ENCODE assay signal across 9 mouse cellular contexts in genomic region chr7:109255506-109256352, GRCm38 (mm10).
A peak's percentile ranks its signal among the peaks of the same experiment; 100 is the strongest.
DNase-seq lines count a peak whose midpoint lies in the region; ATAC-seq lines count a peak whose summit lies in the region.
"Had no signal": no experiment of that assay in that cellular context is flagged by ENCODE, and none has a peak within 500 bp of the region (broad histone marks: within the 10 kb centered on the region; RNA-seq: fewer than 3 reads in every experiment).

No protein-coding gene starts in this region.

- WGBS in embryonic facial prominence, embryonic 10.5 days: 18% methylated on average over 28 of the region's 28 CpGs
- 26% methylated on average over 28 of the region's 28 CpGs for WGBS in heart, embryonic 12.5 days
- WGBS in kidney, embryonic 16.5 days: 15% methylated on average over 28 of the region's 28 CpGs
- WGBS in liver, embryonic 11.5 days: 31% methylated on average over 28 of the region's 28 CpGs
- WGBS in neural tube, embryonic 13.5 days: 18% methylated on average over 28 of the region's 28 CpGs
- 26% methylated on average over 28 of the region's 28 CpGs for WGBS in stomach, embryonic 16.5 days

- H3K27me3 ChIP-seq in embryonic facial prominence, embryonic 10.5 days (replicated peaks; ENCODE audit: low read depth, poor library complexity, severe bottlenecking): peaks cover 13% of the 10 kb centered on the region; the same call in 1 of the 2 replicates
- H3K27me3 ChIP-seq in heart, embryonic 12.5 days (replicated peaks): peaks cover 24% of the 10 kb centered on the region
- no peaks in the 10 kb centered on the region for H3K27me3 ChIP-seq in kidney, embryonic 16.5 days (ENCODE audit: insufficient read depth, low read length)
- no peaks in the 10 kb centered on the region for H3K27me3 ChIP-seq in liver, embryonic 11.5 days (replicated peaks; ENCODE audit: control insufficient read depth, insufficient read depth, low read length)
- peaks cover 24% of the 10 kb centered on the region; the same call in 1 of the 2 replicates for H3K27me3 ChIP-seq in neural tube, embryonic 13.5 days
- H3K27me3 ChIP-seq in stomach, embryonic 16.5 days (ENCODE audit: control insufficient read depth, insufficient read depth, low read length): no peaks in the 10 kb centered on the region

- peak overlapping the region; percentile 36 for H3K4me3 ChIP-seq in embryonic facial prominence, embryonic 10.5 days
- H3K4me3 ChIP-seq in heart, embryonic 12.5 days: 0 out of 2 replicates have a peak overlapping the region, but pooled peaks have one; percentile 7
- 0 out of 2 replicates have a peak overlapping the region, but pooled peaks have one; percentile 3 for H3K4me3 ChIP-seq in kidney, embryonic 16.5 days (ENCODE audit: low read length)
- H3K4me3 ChIP-seq in liver, embryonic 11.5 days (ENCODE audit: low read depth, low read length): no peak overlapping the region
- no peak overlapping the region for H3K4me3 ChIP-seq in neural tube, embryonic 13.5 days
- peak overlapping the region; percentile 12 for H3K4me3 ChIP-seq in stomach, embryonic 16.5 days (replicated peaks; ENCODE audit: low read length)
- H3K4me3 ChIP-seq: megakaryocyte, embryonic 14.5 days had no signal

- no peak for ATAC-seq in heart, embryonic 12.5 days (ENCODE audit: insufficient number of reproducible peaks, low FRiP score)
- peak; percentile 88 for ATAC-seq in kidney, embryonic 16.5 days (ENCODE audit: low FRiP score, low TSS enrichment)
- peak; percentile 56; the same call in 1 of the 2 replicates for ATAC-seq in liver, embryonic 11.5 days (replicated peaks; ENCODE audit: low FRiP score)
- ATAC-seq in neural tube, embryonic 13.5 days (ENCODE audit: low read depth): peak; percentile 48; the same call in 1 of the 2 replicates
- ATAC-seq in stomach, embryonic 16.5 days (ENCODE audit: insufficient read depth, low FRiP score): no peak; the same call in 1 of the 2 replicates

- H3K36me3 ChIP-seq in embryonic facial prominence, embryonic 10.5 days (replicated peaks): no peaks in the 10 kb centered on the region
- no peaks in the 10 kb centered on the region for H3K36me3 ChIP-seq in heart, embryonic 12.5 days
- no peaks in the 10 kb centered on the region for H3K36me3 ChIP-seq in kidney, embryonic 16.5 days (ENCODE audit: insufficient read depth, low read length)
- no peaks in the 10 kb centered on the region for H3K36me3 ChIP-seq in liver, embryonic 11.5 days (ENCODE audit: control insufficient read depth, insufficient read depth, low read length)
- H3K36me3 ChIP-seq in neural tube, embryonic 13.5 days: no peaks in the 10 kb centered on the region
- H3K36me3 ChIP-seq in stomach, embryonic 16.5 days (ENCODE audit: control insufficient read depth, insufficient read depth, low read length): no peaks in the 10 kb centered on the region

- peaks cover 9% of the 10 kb centered on the region for H3K4me1 ChIP-seq in embryonic facial prominence, embryonic 10.5 days
- no peaks in the 10 kb centered on the region for H3K4me1 ChIP-seq in heart, embryonic 12.5 days (replicated peaks)
- peaks cover 5% of the 10 kb centered on the region; the same call in 1 of the 2 replicates for H3K4me1 ChIP-seq in kidney, embryonic 16.5 days (ENCODE audit: insufficient read depth, low read length)
- H3K4me1 ChIP-seq in liver, embryonic 11.5 days (replicated peaks; ENCODE audit: control insufficient read depth, insufficient read depth, low read length): no peaks in the 10 kb centered on the region
- H3K4me1 ChIP-seq in neural tube, embryonic 13.5 days (replicated peaks): peaks cover 25% of the 10 kb centered on the region
- no peaks in the 10 kb centered on the region; the same call in 1 of the 2 replicates for H3K4me1 ChIP-seq in stomach, embryonic 16.5 days (ENCODE audit: control insufficient read depth, insufficient read depth, low read length)
- H3K4me1 ChIP-seq: megakaryocyte, embryonic 14.5 days had no signal

- H3K27ac ChIP-seq in embryonic facial prominence, embryonic 10.5 days (replicated peaks): no peak overlapping the region; the same call in 1 of the 2 replicates
- H3K27ac ChIP-seq in heart, embryonic 12.5 days (ENCODE audit: poor library complexity, severe bottlenecking): no peak overlapping the region
- no peak overlapping the region for H3K27ac ChIP-seq in kidney, embryonic 16.5 days (ENCODE audit: low read length)
- no peak overlapping the region for H3K27ac ChIP-seq in liver, embryonic 11.5 days (ENCODE audit: low read depth, low read length)
- no peak overlapping the region for H3K27ac ChIP-seq in neural tube, embryonic 13.5 days (replicated peaks)
- H3K27ac ChIP-seq in stomach, embryonic 16.5 days (ENCODE audit: low read length): no peak overlapping the region

- no peak overlapping the region for H3K9ac ChIP-seq in heart, embryonic 12.5 days
- H3K9ac ChIP-seq in kidney, embryonic 16.5 days (replicated peaks; ENCODE audit: low read length): no peak overlapping the region
- H3K9ac ChIP-seq in liver, embryonic 11.5 days (ENCODE audit: low read depth, low read length): no peak overlapping the region
- no peak overlapping the region for H3K9ac ChIP-seq in neural tube, embryonic 13.5 days
- peak overlapping the region; percentile 40; the same call in 1 of the 2 replicates for H3K9ac ChIP-seq in stomach, embryonic 16.5 days (ENCODE audit: low read length)

- H3K4me2 ChIP-seq in heart, embryonic 12.5 days: peak overlapping the region; percentile 55
- peak overlapping the region; percentile 27; the same call in 1 of the 2 replicates for H3K4me2 ChIP-seq in kidney, embryonic 16.5 days (replicated peaks; ENCODE audit: low read depth, low read length)
- no peak overlapping the region for H3K4me2 ChIP-seq in liver, embryonic 11.5 days
- H3K4me2 ChIP-seq in neural tube, embryonic 13.5 days: peak overlapping the region; percentile 31
- H3K4me2 ChIP-seq in stomach, embryonic 16.5 days (ENCODE audit: low read depth, low read length): peak overlapping the region; percentile 36

- no peaks in the 10 kb centered on the region for H3K9me3 ChIP-seq in embryonic facial prominence, embryonic 10.5 days
- no peaks in the 10 kb centered on the region for H3K9me3 ChIP-seq in heart, embryonic 12.5 days (replicated peaks)
- H3K9me3 ChIP-seq in kidney, embryonic 16.5 days (ENCODE audit: low read length): no peaks in the 10 kb centered on the region
- H3K9me3 ChIP-seq in liver, embryonic 11.5 days (ENCODE audit: control insufficient read depth, low read length): no peaks in the 10 kb centered on the region
- H3K9me3 ChIP-seq in neural tube, embryonic 13.5 days: no peaks in the 10 kb centered on the region
- no peaks in the 10 kb centered on the region for H3K9me3 ChIP-seq in stomach, embryonic 16.5 days (replicated peaks; ENCODE audit: control insufficient read depth, low read length)
- H3K9me3 ChIP-seq: megakaryocyte, embryonic 14.5 days had no signal

- peak; percentile 31 for DNase-seq in gastrocnemius, adult 18-20 months (ENCODE audit: low spot score)
- no peak for DNase-seq in gastrocnemius, postnatal 25 days
- peak; percentile 68 for DNase-seq in embryonic facial prominence, embryonic 10.5 days (ENCODE audit: low spot score)
- DNase-seq in liver, embryonic 11.5 days (ENCODE audit: low spot score): no peak

Comparison
In these comparisons a context has a peak if more than half of its experiments do, and no peak if none do; other contexts are left out.
1. DNase-seq: peak in gastrocnemius, adult 18-20 months (single experiment) and embryonic facial prominence, embryonic 10.5 days (single experiment); none in gastrocnemius, postnatal 25 days (single experiment) and liver, embryonic 11.5 days (single experiment).
2. H3K4me3 ChIP-seq: peak in embryonic facial prominence, embryonic 10.5 days (single experiment), heart, embryonic 12.5 days (single experiment), kidney, embryonic 16.5 days (single experiment) and stomach, embryonic 16.5 days (single experiment); none in liver, embryonic 11.5 days (single experiment) and neural tube, embryonic 13.5 days (single experiment).
3. ATAC-seq: peak in kidney, embryonic 16.5 days (single experiment), liver, embryonic 11.5 days (single experiment) and neural tube, embryonic 13.5 days (single experiment); none in heart, embryonic 12.5 days (single experiment) and stomach, embryonic 16.5 days (single experiment).